Mouse (Mus musculus): ENCODE measurements around the gene Sort1.

- TF ChIP-seq CTCF (IDR thresholded peaks at IDR 0.05; ENCODE audit: low read depth, low read length), result no peak
- no peak for TF ChIP-seq EP300 (IDR thresholded peaks at IDR 0.05; ENCODE audit: insufficient read depth, low read depth, low read length)
- no peak for TF ChIP-seq POLR2A (IDR thresholded peaks at IDR 0.05; ENCODE audit: insufficient read depth, low read length)
Observed at GRCm38 (mm10) chr3:108322962-108323361, 39.1 kb downstream of the Sort1 start.
